Mouse (Mus musculus) kidney, postnatal 14 days (tissue): ENCODE results near the gene Cavin1.

ENCODE experiments used
- DNase-seq: peaks from one replicate; pipeline ENCODE4 v3.0.0; 2022; ENCODE audit warnings: mixed read lengths

Gene Cavin1

GRCm38 (mm10) chr11:100908567-100908966, 62.1 kb downstream of the Cavin1 start:
- DNase-seq = no peak

- DNase-seq = peak; percentile 23
These were observed 62.6 kb downstream of the Cavin1 start for GRCm38 (mm10) chr11:100908112-100908511.

GRCm38 (mm10) chr11:100906885-100907284, 63.8 kb downstream of the Cavin1 start:
- no peak for DNase-seq
